Mouse (Mus musculus): ENCODE results near the gene Arhgdig.

The Arhgdig gene

DNA sequence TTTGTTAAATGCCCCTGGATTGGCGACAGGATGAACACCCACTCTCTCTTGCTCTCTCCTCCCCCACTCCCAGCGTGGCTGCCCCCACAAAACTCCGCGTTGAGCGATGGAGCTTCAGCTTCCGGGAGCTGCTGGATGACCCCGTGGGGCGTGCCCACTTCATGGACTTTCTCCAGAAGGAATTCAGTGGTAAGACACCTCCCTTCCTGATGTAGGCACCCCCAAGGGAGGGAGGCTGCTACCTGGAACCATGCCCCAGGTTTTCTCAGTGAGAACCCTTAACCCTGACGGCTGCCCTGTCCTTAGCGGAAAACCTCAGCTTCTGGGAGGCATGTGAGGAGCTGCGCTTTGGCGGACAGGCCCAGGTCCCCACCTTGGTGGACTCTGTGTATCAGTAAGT, at the start of gene Arhgdig:
TSS of gene Arhgdig (minus strand) at position 101 of the 400 bp plus-strand sequence.
- in situ Hi-C loops (cut with MboI, MseI): no loop called here

- in situ Hi-C loops (cut with MboI, MseI): no loop called here
Measured at GRCm38 (mm10) chr17:26255313-26255712, 47.7 kb upstream of the Arhgdig start.

- in situ Hi-C loops (cut with MboI, MseI): no loop called here
Measured at GRCm38 (mm10) chr17:26253399-26253798, 45.8 kb upstream of the Arhgdig start.

DNA sequence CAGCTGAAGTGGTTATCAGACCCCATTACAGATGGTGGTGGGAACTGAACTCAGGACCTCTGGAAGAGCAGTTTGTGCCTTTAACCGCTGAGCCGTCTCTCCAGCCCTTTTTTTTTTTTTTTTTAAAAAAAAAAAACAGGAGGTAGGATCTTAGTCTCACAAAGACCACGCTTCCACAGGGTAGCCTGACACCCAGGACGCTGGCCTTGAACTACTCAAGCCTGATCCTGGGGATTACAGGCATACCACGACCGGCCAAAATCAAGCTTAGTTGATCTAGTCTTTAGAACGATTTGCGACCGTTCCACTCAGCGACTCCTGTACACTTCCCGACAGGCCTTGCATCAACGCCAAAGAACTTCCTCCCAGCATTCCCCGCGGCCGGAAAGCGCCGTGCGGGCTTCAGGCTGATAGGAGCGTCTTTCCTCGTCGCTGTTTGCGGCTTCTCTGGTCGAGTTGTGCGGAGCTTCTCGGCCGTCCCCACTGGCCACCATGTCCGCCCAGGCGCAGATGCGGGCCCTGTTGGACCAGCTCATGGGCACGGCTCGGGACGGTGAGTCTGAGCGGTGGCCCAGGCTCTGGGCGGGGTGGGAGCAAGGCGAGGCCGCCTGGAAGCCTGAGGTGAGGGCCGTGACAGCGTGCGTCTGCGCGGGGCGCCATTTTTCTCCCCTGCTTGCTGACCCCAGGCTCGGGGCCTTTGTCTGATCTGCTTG, 45.1 kb upstream of the Arhgdig start, which contains the start of gene Luc7l:
TSS of gene Luc7l (plus strand) at position 358 of the 713 bp plus-strand sequence.
- in situ Hi-C loops (cut with MboI, MseI): no loop called here

DNA sequence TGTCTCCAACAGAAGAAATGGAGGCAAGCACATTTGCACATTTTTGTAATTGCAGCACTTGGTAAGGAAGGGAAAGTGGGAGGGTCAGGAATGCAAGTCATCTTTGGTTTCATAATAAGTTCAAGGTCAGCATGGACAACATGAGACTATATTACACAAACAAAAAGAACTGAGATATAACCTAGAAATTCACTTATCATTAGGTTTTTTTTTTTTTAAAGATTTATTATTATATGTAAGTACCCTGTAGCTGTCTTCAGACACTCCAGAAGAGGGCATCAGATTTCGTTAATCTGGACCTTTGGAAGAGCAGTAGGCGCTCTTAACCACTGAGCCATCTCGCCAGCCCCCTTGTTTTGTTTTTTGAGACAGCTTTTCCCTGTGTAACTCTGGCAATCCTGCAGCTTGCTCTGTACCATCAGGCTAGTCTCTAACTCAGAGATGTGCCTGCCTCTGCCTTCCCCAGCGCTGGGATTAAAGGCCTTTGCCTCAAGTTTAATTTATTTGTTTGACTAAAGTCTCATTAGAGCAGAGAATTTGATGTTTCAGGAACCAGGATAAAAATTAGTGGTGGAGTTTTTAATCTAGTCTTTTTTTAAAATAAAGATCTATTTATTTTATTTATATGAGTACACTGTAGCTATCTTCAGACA, 44.4 kb upstream of the Arhgdig start:
- in situ Hi-C loops (cut with MboI, MseI): no loop called here

GRCm38 (mm10) chr17:26244101-26244841, 36.7 kb upstream of the Arhgdig start, which contains the start of gene Fam234a:
Gene Fam234a, minus strand, starts transcription at chr17:26244242.
- in situ Hi-C loops (cut with MboI, MseI): no loop called here

DNA sequence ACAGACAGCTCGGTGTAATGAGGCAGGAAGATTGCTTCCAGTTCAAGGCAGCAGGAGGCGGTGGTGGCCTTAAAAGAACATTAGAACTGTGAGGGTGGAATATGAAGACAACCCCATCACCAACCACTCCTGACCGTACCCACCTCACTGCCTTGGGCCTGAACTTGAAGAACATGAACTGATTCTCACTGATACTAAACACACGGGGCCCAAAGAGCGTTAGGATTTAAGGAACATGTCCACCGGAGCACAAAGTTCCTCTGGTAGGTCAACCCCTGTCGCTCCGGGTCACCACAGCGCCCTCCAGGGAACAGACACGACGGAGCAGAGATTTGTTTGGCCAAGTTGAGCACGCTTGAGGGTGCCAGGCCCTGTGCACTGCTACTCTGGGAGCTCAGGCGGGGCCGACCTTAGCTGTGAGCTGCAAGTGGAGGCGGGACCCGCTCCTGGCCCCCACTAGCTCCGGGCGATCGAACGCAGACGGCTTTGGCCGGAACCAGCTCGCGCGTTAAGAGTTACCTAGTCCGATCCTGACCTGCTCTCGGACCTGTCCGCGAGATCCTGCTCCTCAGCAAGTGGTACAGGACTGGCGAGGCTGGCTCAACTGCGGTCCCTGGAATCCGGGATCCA, 36.0 kb upstream of the Arhgdig start:
- in situ Hi-C loops (cut with MboI, MseI): no loop called here

- in situ Hi-C loops (cut with MboI, MseI): no loop called here
Measured at GRCm38 (mm10) chr17:26240990-26241389, 33.4 kb upstream of the Arhgdig start.

DNA sequence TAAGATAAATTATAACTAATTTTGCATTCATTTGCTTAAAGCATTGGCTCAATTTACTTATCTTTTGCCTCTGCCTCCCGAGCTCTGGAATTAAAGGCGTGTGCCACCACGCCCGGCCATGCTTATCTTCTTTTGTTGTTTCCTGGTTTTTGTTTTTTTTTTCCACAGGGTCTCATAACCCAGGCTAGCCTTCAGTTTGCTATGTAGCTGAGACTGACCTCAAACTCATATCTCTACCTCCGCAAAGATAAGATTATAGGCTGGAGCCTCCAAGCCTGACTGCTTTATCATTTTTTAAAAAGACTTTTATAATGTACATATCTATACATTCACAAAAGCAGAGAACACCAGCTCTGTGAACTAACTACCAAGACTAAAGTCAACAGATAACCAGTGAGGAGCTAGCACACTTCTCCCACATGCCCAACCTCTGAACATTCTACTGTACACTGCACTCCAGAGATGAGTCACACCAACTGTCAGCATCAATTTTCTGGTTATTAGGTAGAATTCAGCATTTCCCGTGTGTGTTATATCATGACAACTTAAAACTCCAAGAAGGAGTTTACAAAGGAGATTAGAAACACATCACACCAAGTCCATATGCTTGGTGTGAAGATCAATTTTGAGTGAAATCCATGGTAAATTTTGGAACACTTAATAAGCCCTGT, 32.7 kb upstream of the Arhgdig start:
- in situ Hi-C loops (cut with MboI, MseI): no loop called here

GRCm38 (mm10) chr17:26239551-26239950, 32.0 kb upstream of the Arhgdig start:
- in situ Hi-C loops (cut with MboI, MseI): no loop called here

DNA sequence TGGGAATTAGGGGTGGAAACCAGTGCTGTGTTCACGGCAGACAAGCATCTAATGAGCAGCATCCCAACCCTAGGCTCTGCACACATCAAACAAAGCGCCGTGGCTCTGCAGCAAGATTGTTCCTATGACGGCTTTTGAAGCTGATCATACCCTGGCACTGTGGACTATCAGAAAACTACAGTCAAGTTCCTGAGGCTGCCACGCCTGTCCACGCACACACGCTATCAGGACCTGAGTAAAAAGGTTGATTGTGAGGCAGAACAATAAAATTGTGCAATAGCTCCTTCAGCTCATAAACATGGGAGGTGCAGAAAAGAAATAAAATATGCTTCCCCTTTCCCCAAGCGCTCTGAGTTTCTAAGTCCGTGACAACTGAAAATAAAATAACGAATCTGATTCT, 30.1 kb upstream of the Arhgdig start:
- in situ Hi-C loops (cut with MboI, MseI): no loop called here

DNA sequence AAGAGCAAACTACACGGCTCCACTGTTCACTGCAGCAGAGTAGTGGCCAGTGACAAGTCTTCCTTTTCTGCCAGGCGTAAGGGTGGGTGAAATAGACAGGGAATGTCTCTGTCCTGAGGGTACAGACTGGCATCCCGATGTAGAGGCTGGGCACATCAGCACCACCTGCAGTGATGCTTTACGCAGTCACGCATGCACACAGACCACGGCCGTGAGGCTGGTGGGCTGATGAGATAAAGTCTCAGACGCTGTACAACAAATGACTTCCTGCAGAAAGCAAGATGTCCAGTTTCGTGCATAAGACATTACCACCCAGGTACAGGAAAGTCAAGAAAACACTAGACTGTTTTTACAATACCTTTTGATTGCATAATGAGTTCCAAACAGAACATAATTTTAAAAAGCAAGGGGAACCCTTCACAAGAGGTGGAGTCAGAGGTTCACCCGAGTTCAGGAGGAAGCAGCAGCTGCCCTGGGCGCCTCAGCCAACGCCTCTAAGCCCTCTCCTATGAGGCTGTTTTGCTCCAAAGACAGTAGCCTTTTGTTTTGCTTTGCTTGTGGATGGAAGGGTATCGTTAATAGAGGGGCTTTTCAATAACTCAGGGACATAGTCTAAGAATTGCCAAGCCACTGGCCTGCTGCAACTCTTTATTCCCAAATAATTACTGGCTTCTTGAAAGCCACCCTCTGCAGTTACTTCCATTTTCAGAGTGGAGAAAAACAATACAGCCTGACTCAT, 27.7 kb upstream of the Arhgdig start:
- in situ Hi-C loops (cut with MboI, MseI): no loop called here

GRCm38 (mm10) chr17:26234386-26234785, 26.8 kb upstream of the Arhgdig start:
- in situ Hi-C loops (cut with MboI, MseI): no loop called here

- in situ Hi-C loops (cut with MboI, MseI): no loop called here
Measured at GRCm38 (mm10) chr17:26232863-26233262, 25.3 kb upstream of the Arhgdig start.

DNA sequence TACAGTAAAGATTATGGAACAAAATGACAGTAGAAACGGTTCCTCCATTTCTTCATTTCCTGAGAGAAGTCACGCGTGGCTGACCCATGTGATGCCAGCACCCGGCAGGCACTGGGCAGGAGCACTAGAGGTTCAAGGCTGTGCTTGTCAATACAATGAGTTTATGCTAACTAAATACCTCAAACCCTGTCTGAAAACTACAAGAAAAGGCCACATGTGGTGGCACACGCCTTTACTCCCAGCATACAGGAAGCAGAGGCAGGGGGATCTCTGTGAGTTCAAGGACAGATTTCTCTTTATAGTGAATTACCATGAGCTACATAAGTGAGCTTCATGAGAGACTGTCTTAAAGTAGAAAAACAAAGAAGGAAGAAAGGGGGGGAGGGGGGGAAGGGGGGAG, 23.6 kb upstream of the Arhgdig start:
- in situ Hi-C loops (cut with MboI, MseI): no loop called here

DNA sequence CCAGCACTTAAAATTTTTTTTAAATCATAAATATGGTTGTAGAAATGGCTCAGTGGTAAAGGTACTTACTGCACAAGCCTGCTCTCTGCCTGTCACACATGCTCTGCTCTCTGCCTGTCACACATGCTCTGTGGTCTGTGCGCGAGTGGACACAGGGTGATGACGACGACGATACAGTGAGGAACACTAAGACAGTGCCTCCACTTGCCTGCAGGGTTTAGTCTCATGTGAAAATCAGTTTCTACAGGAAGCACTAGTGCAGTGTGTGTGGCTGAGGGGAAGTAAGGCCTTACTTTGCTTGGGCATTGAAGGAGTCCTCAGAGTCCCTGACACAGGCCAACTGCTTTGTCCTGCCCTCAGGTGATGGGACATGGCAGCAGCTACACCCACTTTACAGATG, 22.2 kb upstream of the Arhgdig start:
- in situ Hi-C loops (cut with MboI, MseI): no loop called here

DNA sequence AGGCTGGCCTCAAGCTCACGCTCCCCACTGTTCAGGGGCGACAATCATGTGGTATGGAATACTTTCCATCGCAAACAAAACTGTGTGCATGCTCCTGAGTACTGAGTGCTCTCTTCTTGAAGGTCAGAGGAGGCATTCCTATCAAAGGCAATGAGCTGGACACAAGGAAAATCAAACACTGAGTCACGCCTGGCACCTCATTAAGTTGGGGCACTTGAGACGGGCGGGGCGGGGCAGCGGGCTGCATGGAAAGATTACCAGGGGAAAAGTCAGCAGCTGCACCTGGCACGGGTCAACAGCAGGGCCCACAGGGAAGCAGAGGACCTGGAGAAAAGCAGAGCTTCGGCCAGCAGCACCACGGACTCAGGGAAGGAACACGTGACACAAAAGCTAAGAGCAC, 17.6 kb upstream of the Arhgdig start:
- in situ Hi-C loops (cut with MboI, MseI): no loop called here

DNA sequence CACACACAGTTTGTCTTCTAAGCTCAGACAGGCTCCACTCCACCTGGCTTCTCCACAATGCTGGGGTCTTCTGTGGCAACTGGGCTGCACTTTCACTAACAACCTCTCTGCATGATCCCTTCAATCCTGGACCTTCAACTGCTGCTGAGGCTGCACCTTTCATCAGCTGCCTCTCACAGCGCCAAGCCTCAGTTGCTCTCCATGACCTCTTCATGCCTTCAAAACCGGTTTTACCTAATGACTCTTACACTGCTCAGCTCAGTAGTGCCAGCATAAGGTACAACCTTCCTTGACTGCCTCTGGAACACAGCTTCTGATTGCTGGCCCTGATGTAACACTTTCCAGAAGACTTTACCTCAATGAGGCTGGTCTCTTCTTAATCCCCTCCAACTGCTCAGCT, 13.9 kb upstream of the Arhgdig start:
- in situ Hi-C loops (cut with MboI, MseI): no loop called here

GRCm38 (mm10) chr17:26212681-26213080, 5.1 kb upstream of the Arhgdig start:
- in situ Hi-C loops (cut with MboI, MseI): no loop called here

GRCm38 (mm10) chr17:26212241-26212640, 4.7 kb upstream of the Arhgdig start:
- in situ Hi-C loops (cut with MboI, MseI): no loop called here

DNA sequence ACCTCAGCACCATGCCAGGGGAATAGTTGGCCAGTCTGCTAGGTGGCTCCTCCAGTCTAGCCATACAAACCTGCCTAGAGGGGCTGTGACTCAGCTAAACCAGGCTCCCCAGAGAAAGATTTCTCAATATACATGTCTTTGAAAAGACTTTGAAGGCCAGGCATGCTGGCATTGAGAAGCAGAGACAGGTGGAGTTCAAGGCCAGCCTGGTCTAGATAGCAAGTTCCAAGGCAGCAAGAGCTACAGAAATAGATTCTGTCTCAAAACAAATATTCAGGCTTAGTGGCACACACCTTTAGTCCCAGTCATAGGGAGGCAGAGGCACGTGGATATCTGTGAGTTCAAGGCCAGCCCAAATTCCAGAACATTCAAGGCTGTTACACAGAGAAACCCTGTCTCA, 1.2 kb downstream of the Arhgdig start:
- in situ Hi-C loops (cut with MboI, MseI): no loop called here

All from T-helper 17 cell (primary cell).